Comparison of ENCODE assay signal across 25 mouse cellular contexts in the genomic region with DNA sequence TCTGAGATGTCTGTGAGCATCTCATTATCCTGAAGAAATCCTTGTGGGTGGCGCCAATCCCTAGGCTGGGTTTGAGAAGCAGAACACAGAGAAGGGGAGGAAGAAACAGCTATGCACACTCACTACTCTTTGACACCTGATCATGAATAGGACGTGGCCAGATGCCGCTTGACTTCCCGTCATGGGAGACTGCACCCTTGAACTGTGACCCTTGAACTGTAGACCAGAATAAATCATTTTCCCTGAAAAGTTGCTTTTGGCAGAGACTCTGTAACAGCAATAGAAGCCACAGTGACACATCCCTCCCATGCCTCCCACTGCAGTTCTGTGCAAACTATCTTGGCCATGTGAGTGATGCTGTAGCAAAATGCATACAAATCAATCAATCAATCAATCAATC.
A peak's percentile ranks its signal among the peaks of the same experiment; 100 is the strongest.
DNase-seq lines count a peak whose midpoint lies in the region; ATAC-seq lines count a peak whose summit lies in the region.
"Had no signal": no experiment of that assay in that cellular context is flagged by ENCODE, and none has a peak within 500 bp of the region (broad histone marks: within the 10 kb centered on the region; RNA-seq: fewer than 3 reads in every experiment).

No protein-coding gene starts in this region.

- no peaks in the 10 kb centered on the region for H3K27me3 ChIP-seq in megakaryocyte, embryonic 14.5 days (replicated peaks)
- H3K27me3 ChIP-seq in kidney, embryonic 14.5 days (ENCODE audit: control insufficient read depth, insufficient read depth, low read length): no peaks in the 10 kb centered on the region
- H3K27me3 ChIP-seq: forebrain, embryonic 13.5 days; heart, embryonic 15.5 days; hindbrain, embryonic 12.5 days; lung, embryonic 15.5 days; midbrain, embryonic 13.5 days; neural tube, embryonic 13.5 days had no signal

- peak; percentile 36 for DNase-seq in kidney, adult 11 months
- DNase-seq in kidney, postnatal 10 days: no peak
- peak; percentile 38 to 46 for DNase-seq in kidney, postnatal 36 days
- DNase-seq in adrenal gland, adult (ENCODE audit: inconsistent age in 2 of 2, low spot score in 1 of 2): no peak
- DNase-seq: adrenal gland, postnatal 10 days; cerebellum, adult 8-10 months; cerebellum, postnatal 25 days; gastrocnemius, adult 2 months; gastrocnemius, postnatal 36 days; heart, postnatal 36 days; liver; right cerebral cortex, postnatal 4 days; thymus, adult 2 months; thymus, postnatal 4 days had no signal

- peaks cover 61% of the 10 kb centered on the region for H3K9me3 ChIP-seq in megakaryocyte, embryonic 14.5 days
- H3K9me3 ChIP-seq in kidney, embryonic 14.5 days (ENCODE audit: control insufficient read depth, low read length): peaks cover 6% of the 10 kb centered on the region; the same call in 1 of the 2 replicates
- H3K9me3 ChIP-seq: forebrain, embryonic 13.5 days; heart, embryonic 15.5 days; hindbrain, embryonic 12.5 days; lung, embryonic 15.5 days; midbrain, embryonic 13.5 days had no signal

- peak overlapping the region; percentile 59 for H3K4me3 ChIP-seq in megakaryocyte, embryonic 14.5 days (replicated peaks)
- H3K4me3 ChIP-seq in kidney, embryonic 14.5 days (ENCODE audit: low read length): no peak overlapping the region
- H3K4me3 ChIP-seq: forebrain, embryonic 13.5 days; gastrocnemius, adult 2 months; heart, embryonic 15.5 days; hindbrain, embryonic 12.5 days; lung, embryonic 15.5 days; midbrain, embryonic 13.5 days; neural tube, embryonic 13.5 days had no signal

- H3K4me1 ChIP-seq in megakaryocyte, embryonic 14.5 days: peaks cover 9% of the 10 kb centered on the region
- H3K4me1 ChIP-seq in kidney, embryonic 14.5 days (ENCODE audit: control insufficient read depth, insufficient read depth, low read length): no peaks in the 10 kb centered on the region
- H3K4me1 ChIP-seq: heart, embryonic 15.5 days; hindbrain, embryonic 12.5 days; lung, embryonic 15.5 days had no signal

- H3K27ac ChIP-seq in kidney, embryonic 14.5 days (ENCODE audit: low read depth, low read length): no peak overlapping the region
- H3K27ac ChIP-seq: forebrain, embryonic 13.5 days; gastrocnemius, adult 2 months; heart, embryonic 15.5 days; hindbrain, embryonic 12.5 days; lung, embryonic 15.5 days; midbrain, embryonic 13.5 days; neural tube, embryonic 13.5 days had no signal

- no peak for ATAC-seq in megakaryocyte, adult 5-6 weeks (ENCODE audit: poor library complexity, severe bottlenecking)
- ATAC-seq in kidney, embryonic 14.5 days (ENCODE audit: low FRiP score, low TSS enrichment): peak; percentile 28; the same call in 1 of the 2 replicates
- no peak for ATAC-seq in frontal cortex, adult (ENCODE audit: low TSS enrichment)
- ATAC-seq: CD4-positive, CD25-positive, alpha-beta regulatory T cell, adult 4 months; forebrain, embryonic 13.5 days; midbrain, embryonic 13.5 days had no signal

- no peak overlapping the region for H3K9ac ChIP-seq in kidney, embryonic 14.5 days (ENCODE audit: low read depth, low read length)
- H3K9ac ChIP-seq: forebrain, embryonic 13.5 days; heart, embryonic 15.5 days; hindbrain, embryonic 12.5 days; lung, embryonic 15.5 days; midbrain, embryonic 13.5 days; neural tube, embryonic 13.5 days had no signal

- no peaks in the 10 kb centered on the region for H3K36me3 ChIP-seq in megakaryocyte, embryonic 14.5 days (replicated peaks; ENCODE audit: low read length)
- no peaks in the 10 kb centered on the region for H3K36me3 ChIP-seq in kidney, embryonic 14.5 days (ENCODE audit: control insufficient read depth, insufficient read depth, low read length)
- H3K36me3 ChIP-seq: heart, embryonic 15.5 days; hindbrain, embryonic 12.5 days; lung, embryonic 15.5 days; midbrain, embryonic 13.5 days; neural tube, embryonic 13.5 days had no signal

- 45% methylated on average over 4 of the region's 4 CpGs for WGBS in kidney, embryonic 14.5 days

- H3K4me2 ChIP-seq in kidney, embryonic 14.5 days (replicated peaks; ENCODE audit: low read depth, low read length): no peak overlapping the region
- H3K4me2 ChIP-seq: forebrain, embryonic 13.5 days; heart, embryonic 15.5 days; hindbrain, embryonic 12.5 days; lung, embryonic 15.5 days; midbrain, embryonic 13.5 days; neural tube, embryonic 13.5 days had no signal

Comparison
In these comparisons a context has a peak if more than half of its experiments do, and no peak if none do; other contexts are left out.
1. DNase-seq: peak in kidney, adult 11 months (single experiment) and kidney, postnatal 36 days (2 of 2); none in kidney, postnatal 10 days (single experiment) and adrenal gland, adult (0 of 2).